Mouse (Mus musculus): ENCODE results near the gene Fgf10.

GRCm38 (mm10) chr13:118819785-118820184 is 150.2 kb downstream of the Fgf10 start:
- no peak for TF ChIP-seq CTCF (conservative IDR thresholded peaks at IDR 0.05; ENCODE audit: low read length)
- no peak for TF ChIP-seq NANOG (IDR thresholded peaks at IDR 0.05; ENCODE audit: borderline replicate concordance, low read length)

Data from E14TG2a.4 (cell line).